Mouse (Mus musculus) gonadal fat pad, adult 2 months (tissue): ENCODE data around the gene Slco4c1. TPM values are rescaled to one million over a fixed set of nuclear protein-coding genes. Genes with fewer than 3 reads are reported as not detected.

Experiments used
- DNase-seq: peaks from one replicate; pipeline ENCODE4 v3.0.0-alpha.2; 2012; ENCODE audit warnings: low read depth
- polyA plus RNA-seq: library from polyadenylated mRNA; depleted of rRNA; stranded (reverse); fragments of >200 nt; gene quantifications from 2 replicates; pipeline ENCODE4 v1.2.3, GENCODE M21; 2012; rRNA removed

Gene Slco4c1
- polyA plus RNA-seq, result 7.7 and 10.7 TPM in 2 replicates

DNA sequence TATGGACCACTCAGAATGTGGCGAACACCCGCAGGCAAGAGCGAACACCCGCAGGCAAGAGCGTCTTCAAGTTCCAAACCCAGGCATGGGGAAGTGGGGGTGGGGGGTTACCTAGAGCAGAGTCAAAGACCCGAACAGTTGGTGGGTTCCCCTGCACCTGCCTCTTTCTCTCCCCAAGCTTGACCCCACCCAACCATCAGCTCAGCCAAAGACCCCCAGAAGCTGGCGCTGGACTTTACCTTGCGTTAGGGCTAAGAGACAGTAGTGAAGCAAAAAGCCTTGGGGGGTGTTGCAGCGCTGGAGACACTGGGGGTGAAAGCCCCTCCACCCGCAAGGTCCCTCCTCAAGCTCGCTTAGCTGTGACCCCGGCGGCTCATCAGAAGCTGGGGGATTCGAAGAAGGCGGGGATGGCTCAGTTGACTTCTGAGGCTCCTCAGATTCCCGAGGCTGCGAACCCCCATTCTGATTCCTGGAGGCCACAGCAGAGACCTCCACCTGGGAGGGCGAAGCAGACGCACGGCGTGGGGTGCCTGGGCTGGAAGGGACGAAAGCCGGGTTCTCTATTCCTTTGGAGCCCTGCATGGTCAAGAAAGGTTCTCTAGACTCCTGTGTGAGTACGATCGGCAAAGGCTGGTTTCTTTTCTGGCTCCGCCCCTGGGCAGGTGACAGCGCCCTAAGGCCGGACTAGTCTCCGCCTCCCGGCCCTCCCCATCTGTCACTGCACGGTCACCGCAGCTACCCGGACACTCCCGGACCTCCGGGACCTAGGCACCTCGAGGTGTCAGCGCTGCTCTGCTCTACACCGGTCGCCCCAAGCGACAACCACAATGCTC is at the start of gene Slco4c1:
TSS of gene Slco4c1 (minus strand) at position 644 of the 833 bp plus-strand sequence.
- DNase-seq, result no peak

DNA sequence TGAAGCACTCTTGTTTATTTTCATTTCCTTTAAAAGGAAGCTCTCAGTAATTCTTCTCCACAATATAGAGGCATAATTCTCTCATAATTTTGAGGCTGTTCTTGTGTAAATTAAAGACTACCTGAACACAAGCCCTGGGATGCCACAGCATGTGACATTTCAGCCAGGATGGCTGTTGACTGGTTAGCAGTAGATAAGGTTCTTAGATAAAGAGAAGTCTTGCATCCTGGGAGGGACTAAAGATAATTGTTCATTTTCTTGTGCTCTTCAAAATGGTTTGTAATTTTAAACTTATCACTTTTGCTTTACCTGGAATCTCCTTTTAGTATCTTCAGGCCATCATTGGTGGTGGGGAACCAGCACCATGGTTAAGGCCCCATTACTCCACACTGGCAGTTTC is 45.4 kb upstream of the Slco4c1 start:
- no peak for DNase-seq

DNA sequence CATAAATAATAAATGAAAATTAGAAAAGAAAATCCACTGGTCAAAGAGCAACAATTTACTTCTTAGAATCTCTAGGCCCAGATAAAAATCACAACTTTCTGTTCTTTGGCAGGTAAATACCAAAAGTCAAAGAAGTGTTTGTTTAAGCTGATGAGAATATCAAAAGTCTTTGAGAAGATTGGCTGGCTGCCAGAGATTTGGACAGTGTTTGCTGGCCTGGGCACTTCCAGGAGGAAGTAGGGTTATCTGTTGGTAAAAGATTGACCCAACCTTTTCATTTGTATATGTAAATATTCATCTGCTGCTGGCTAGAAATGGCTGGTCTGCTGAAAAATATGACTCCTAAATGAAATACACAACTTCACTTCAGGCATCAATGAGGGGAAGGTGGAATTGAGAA is 11.8 kb upstream of the Slco4c1 start:
- DNase-seq, result no peak

DNA sequence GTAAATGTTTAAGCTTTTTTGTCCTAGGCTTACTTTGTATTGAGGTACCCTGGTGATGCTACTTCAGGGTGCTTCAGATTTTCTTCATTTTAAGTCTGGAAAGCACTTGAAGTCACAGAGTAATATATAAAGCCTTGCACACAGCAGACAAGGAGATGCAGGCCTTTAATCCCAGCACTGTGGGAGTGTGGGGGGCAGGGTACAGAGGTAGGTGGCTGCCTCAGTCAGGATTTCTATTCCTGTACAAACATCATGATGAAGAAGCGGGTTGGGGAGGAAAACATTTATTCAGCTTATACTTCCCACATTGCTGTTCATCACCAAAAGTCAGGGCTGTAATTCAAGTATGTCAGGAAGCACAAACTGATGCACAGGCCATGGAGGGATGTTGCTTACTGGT is 6.6 kb upstream of the Slco4c1 start:
- no peak for DNase-seq

DNA sequence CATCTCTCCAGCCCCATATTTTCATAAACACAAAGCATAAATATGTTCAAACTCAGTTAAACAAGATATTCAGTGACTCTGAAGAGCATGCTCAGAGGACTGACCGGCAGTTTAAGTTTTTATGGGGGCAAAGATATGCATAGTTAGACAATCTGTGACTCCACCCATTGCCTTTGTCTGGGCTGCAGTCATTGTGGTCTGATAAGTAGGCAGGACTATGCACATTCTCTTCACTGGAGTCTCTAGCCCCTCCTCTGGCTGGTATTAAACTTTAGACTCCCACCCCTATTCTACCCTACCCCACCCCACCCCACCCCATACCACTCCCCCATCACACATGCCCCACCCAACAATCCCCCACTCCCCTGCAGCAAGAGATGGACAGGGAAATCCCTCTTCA is 4.1 kb upstream of the Slco4c1 start:
- no peak for DNase-seq

DNA sequence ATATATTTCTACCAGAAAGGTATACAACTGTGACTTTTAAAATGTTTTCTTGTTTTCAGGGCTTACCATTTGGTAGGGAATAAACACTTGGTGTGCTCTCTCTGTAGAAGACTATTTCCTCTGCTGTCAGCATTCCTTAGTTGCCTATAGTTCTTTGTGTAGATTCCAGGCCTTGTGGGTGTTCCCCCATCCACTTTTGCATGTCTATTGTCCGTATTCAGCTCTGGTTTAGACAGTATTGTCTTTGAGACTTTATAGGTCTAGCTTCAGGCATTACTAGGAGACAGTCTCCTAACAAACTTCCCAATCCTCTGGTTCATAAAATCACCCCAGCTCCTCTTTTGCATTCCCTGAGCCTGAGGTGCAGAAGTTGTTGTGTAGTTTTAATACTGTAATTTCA is 2.7 kb upstream of the Slco4c1 start:
- no peak for DNase-seq

DNA sequence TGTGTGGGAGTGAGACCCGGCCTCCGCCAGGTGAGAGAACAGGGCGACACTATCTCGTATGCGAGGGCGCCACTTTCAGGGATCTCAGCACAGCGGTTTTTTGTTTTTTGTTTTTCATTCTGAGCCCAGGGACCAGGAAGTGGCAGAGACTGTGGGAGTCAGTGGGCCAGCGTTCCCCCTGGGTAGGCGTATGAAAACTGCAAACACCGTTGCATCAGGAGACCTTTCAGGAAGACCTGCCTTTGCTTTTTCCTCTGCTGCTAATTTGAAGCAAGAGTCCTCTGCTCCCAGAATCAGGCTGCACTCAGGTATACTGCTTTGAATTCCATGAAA is 356 bp upstream of the Slco4c1 start:
- DNase-seq, result no peak

DNA sequence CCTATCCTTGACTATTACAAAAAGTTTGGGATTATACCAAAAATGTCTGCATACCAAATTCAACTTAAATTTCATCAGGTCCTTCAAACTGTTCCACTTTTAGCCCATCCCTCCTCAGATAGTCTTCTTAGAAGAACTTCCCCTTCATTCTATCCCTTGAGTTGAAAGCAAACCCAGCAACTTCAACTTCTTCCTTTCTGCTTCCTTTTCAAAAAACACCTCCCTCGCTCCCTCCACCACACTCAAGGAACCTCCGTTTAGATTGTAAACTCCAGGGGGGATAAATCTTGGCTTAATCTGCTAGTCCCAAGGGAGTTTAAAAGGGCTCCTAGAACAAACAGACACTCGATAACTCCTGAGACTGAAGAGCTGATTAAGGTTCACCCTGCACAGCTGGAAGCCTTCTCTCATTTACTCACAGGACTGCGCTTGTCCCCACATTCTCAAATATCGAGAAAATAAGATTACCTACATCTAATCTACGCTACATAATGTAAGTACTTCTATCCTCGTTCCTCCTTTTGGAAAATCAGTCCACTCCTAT is 1.1 kb downstream of the Slco4c1 start:
- no peak for DNase-seq

DNA sequence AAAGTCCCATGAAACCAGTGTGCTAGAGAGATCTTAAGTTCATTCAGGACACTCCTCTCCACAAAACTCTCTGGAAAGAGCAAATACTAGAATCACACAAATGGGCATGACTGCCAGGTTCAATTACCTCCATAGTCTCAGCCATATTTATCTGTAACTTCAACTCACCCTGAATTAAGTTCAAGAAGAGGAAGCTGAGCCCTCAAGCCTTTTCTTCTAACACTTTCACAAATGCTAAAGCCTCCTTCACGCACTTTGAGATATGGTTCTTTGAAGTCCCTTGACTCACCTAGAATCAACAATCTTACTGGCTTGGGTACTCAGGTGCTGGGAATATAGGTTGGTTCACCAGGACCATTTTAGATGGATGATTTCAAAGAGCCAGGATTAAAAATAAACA is 3.2 kb downstream of the Slco4c1 start:
- no peak for DNase-seq

DNA sequence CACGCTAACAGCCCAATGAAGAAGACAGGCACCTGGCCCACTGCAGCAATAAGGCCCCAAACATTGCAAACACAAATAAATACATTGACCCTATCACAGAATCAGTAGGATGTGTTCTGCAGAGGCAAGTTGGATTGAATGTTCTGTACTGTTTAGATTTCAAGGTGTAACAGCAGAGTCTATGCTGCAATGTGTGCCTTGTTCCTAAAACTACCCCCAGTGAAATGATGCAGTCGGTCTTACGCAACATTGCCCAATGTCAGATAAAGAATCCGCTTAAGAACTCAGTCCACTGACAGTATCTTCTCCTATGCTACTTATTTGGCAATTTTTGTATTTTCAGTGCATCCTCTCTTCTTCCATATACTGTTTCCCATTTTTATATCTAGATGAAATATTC is 6.0 kb downstream of the Slco4c1 start:
- DNase-seq, result no peak

DNA sequence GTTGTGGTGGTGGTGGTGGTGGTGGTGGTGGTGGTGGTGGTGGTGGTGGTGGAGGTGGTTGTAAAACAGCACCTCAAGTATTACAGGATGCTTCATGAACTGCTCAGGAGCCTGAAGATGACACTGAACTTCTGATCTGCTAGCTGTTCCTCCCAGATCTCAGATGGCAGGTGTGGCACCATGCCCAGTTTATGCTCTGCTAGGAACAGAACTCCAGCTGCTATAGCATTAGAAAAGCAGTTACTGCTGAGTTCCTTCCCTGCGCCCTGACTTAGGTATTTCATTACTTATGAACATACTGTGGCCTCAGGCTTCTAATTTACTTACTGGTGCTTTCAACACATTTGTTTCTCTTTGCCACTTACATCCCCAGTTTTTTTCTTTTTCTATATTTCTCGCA is 7.9 kb downstream of the Slco4c1 start:
- no peak for DNase-seq

DNA sequence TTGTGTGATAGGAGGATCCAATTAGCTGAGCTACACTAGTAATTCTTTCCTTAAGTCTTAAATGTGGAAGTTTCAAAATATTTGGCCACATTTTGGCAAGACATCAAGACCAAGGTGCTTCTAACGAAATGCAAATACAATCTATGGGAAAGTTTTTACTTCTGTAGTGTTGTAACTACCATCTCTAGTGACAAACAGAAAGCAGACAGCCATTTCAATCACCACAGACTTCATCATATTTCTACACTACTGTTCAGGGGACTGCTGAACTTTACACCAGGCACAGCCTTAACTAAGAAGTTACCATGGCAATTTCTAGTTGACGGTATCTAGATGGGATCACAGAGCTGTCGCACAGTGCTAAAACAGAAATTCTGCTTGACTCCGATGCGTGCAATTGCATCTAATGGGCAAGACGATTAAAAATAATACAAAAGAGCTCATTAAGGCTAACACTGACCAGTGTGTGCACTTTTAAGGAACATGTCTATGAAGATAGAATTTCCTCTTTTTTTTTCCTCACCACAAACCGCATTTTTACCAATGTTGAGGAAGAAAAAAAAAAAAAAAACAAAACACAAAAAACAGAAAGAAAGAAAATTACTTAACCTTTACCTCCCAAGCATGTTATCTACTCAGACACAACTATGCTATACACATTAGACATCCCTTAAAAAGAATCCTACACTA is 11.8 kb downstream of the Slco4c1 start:
- DNase-seq, result no peak

DNA sequence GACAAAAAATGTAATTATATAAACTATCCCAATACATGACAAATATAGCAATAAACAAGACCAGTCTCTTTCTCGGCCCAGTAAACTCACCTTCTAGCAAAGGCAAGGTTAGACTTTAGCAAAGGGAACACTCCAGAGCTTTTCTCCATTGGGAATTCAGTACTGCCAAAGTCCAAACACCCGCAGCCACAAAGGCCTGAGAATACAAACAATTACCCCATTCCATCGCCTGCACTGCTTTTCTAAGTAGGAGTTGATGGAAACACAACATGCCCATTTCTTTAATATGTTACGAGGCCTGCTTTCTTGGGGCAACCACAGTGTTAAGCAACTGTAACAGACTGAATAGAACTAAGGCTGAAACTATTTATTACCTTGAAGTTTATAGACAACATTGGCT is 18.4 kb downstream of the Slco4c1 start:
- no peak for DNase-seq

DNA sequence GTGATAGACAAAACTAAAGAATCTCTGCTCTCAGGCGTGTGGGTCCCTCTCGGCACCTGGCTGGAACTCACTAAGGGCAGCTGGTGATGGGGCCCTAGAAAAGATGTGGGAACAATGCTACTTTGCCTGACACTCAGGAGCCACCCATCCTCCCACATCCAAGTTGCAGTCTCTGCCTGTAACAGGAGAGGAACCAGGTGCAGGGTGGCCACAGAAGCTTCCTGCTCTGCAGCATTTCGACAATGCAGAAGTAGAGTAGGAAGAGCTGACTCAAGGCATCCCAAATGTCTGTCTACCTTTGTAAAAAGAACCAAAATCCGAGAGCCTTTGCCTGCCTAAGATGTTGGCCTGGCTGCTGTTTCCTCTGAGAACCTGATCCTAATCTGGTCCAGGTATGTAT is 22.9 kb downstream of the Slco4c1 start:
- no peak for DNase-seq

DNA sequence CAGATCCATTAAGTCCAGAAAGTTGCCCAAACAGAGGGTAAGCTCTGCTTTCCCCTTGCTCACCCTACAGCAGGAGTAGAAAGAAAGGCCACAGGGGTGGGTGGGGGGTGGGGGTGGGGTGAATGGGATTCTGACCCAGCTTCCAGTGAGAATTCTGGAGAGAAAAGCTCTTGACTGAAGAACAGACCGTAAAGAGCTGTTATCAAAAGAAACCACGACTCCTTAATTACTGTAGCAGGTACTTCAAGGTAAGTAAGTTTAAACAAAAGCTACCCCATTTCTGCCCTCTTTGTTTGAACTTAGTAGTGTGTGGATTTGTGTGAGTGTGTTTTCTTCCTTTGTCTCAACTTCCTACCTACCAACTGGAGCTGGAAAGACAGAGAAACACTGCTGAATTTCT is 23.4 kb downstream of the Slco4c1 start:
- no peak for DNase-seq

DNA sequence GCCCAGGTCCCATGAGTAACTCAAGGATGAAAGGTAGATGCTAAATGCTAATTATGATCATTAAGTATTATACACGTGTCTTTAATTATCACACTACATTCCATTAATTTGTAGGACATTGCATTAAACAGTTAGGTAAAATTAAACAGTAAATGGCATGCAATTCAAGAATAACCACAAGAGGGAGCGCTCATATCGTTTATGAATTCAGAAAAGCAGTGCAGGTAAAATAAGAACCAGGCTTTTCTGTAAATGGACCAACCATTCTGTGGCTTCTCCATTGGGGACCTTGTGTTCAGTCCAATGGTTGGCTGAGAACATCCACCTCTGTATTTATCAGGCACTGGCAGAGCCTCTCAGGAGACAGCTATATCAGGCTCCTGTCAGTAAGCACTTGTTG is 25.2 kb downstream of the Slco4c1 start:
- DNase-seq, result no peak

DNA sequence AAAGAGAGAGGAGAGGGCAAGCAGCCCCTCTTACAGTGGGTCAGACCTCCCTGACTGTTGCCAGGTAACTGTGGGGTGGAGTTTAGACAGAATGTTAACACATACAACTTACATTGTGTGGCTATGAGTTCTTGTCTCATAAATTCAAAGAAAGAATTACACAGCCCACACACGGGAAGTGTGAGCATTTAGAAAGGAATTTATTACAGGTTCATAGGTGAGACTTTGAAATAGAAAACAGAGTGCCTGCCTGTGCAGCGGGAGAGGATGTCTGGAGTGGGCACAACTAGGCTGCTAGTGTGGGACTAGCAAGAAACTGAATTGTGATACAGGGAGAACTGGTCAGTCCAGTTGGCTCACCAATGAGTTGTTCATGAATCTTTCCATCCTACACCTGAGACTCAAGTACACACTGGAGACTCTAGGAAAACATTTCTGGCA is 66.7 kb downstream of the Slco4c1 start:
- DNase-seq, result no peak

DNA sequence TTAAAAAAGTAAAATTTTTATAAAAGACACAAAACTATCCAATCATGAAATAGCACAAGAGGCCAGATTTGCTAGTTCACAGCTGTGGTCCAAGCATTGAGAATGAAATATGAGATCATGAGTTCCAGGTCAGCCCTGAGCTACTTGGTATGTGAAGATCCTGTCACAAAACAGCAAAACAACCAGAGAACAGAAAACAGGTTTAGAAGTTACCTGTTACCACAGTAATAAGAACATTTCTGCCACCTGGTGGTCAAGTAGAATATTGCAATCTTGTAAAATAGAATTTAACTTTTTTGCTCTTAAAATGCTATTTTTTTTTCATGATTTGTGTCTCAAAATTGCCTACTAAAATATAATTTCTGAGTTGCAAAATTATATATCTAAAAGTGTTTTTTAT is 70.4 kb downstream of the Slco4c1 start:
- no peak for DNase-seq

DNA sequence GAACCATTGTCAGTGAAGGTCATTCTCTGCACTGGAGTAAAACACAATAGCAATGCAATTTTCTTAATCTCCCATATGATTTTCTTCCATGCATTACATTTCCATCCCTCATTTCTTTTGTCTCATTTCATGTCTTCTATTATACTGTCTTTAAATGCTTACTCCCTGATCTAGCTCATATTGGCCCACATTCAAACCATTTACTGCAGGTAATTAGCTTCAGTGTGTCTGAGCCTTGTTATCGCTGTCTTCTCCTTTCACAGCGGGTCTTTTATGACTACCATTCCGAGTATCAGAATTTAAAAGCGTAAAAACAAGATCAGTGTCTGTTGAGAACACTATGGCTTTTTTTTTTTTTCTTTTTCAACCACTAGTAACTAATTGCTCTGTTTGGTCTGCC is 77.3 kb downstream of the Slco4c1 start:
- DNase-seq, result no peak

DNA sequence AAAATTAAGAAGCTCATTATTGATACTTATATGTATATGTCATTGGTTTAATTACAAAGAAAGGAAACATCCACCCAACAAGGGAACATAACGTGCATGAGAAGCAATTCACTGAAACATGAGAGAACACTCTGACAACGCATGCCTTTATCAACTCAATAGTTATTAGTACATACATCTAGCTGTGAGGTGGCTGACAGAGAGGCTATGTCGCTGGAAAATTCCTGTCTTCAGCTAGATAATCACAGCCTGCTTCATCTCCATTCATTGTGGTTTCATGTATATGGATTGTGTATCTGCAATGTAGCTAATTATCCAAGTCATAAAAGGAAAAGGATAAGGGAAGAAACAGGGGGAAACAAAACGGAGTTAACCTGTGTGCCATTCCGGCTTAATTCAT is 77.7 kb downstream of the Slco4c1 start:
- DNase-seq, result no peak

DNA sequence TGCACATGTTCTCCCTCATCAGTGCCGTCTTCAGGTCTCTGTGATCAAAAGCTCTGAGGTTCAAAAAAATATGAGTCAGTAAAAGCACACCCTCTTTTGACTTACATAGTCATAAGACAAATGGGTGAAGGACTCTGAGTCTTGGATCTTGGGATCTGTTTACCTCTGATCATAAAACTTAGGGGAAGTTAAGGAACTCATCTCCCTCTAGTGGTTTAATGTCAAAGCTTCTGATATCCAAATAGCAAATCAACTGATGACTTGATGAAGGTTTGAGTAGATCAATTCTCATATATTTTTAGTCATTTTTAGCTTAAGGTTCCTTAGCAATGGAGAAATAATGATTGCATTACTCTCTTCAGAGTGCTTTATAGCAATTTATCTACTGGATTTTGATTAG is 82.7 kb downstream of the Slco4c1 start:
- DNase-seq, result no peak

DNA sequence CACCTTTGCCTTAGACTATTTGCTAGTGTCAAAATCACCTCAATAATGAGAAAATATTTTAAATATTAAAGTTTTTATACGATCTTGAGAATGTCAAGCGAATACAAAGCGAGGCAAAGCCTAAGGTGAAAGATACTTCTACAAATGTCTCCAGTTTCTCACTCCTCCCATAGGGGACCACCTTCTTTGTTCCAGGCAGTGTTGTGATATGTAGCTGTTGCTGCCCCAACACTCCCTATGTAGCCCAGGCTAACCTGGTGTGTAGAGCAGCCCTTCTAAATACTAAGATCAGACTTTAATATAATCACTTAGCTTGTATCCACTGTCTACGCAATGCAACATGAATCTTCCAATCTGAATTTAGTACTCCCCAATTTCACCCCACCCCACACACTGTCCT is 97.8 kb downstream of the Slco4c1 start:
- DNase-seq, result no peak

DNA sequence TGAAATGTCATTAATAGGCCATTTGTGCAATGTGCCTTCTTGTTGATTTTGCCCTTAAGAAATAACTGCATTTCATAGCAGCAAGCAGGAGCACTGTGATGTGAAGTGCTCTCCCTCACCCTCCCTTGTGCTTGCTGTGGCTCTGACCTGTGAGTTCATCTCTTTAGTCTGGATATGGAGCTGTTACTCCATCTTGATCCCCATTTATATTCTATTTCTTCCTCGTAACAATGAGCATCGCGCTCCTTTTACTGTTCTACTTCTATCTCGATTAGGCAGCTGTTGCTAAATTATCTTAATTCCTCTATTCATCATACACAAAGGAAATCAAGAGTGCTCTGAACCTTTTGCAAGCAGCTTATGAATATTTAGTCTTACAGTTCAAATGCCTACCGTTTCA is 98.3 kb downstream of the Slco4c1 start:
- DNase-seq, result no peak
